Mouse (Mus musculus) left cerebral cortex, adult 2 months (tissue): Measurements from ENCODE around the gene Adgrg5. TPM values are rescaled to one million over a fixed set of nuclear protein-coding genes. Genes with fewer than 3 reads are reported as not detected.

Experiments
- DNase-seq, 2 experiments: peaks; one replicate each; pipeline ENCODE4 v3.0.0; 2021 to 2022; ENCODE audit warnings: low spot score in 2 of 2, mixed read lengths in 1 of 2; ENCODE audit errors: extremely low spot score in 1 of 2
- H3K27ac ChIP-seq: fragments of 200-600 bp; 2 replicates; pipeline ENCODE4 v1.8.1; 2022
- H3K4me3 ChIP-seq: fragments of 200-600 bp; 2 replicates; pipeline ENCODE4 v1.8.1; 2022
- CTCF ChIP-seq: fragments of 200-600 bp; IDR thresholded peaks from 2 replicates; pipeline ENCODE4 v1.8.1; 2022; ENCODE audit warnings: antibody characterized with exemption, mild to moderate bottlenecking, moderate library complexity
- intact Hi-C: fragments of 180-260 bp; cut with DNase I; formaldehyde crosslinking; loops from one replicate; pipeline ENCODE4 v1.15.1; 2025
- total RNA-seq, 2 experiments: library from RNA; stranded (reverse); gene quantifications; 2 replicates each; pipeline ENCODE4 v1.2.3; 2021

Adgrg5 gene
- total RNA-seq, 2 experiments from 2014 or later: not detected

DNA sequence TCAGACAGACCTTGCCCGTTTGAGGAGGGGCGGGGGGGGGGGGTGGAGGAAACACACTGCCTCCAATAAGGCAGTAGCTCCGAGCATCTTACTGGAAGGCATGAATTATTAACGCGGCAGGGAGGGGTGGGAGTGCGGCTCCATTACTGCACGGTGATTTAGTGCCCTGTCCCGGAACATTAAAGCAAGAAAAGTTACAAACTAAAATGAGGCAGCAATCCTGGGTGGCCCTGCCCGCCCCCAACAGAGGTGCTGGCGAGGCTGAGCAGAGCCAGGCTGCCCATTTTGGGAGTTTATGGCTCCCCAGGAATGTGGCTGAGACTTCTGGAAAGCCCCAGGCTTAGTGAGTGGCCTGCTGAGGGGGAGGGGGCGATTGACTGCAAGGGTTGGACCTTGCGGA is 19.8 kb upstream of the Adgrg5 start:
- TF ChIP-seq CTCF: no peak
- Histone ChIP-seq H3K4me3 (no peak overlapping the region), H3K27ac (no peak overlapping the region)
- intact Hi-C loops: loop anchor here (10.0 kb wide), 1 partner anchor 199 kb away; no protein-coding TSS in a partner anchor
- no peak for DNase-seq

DNA sequence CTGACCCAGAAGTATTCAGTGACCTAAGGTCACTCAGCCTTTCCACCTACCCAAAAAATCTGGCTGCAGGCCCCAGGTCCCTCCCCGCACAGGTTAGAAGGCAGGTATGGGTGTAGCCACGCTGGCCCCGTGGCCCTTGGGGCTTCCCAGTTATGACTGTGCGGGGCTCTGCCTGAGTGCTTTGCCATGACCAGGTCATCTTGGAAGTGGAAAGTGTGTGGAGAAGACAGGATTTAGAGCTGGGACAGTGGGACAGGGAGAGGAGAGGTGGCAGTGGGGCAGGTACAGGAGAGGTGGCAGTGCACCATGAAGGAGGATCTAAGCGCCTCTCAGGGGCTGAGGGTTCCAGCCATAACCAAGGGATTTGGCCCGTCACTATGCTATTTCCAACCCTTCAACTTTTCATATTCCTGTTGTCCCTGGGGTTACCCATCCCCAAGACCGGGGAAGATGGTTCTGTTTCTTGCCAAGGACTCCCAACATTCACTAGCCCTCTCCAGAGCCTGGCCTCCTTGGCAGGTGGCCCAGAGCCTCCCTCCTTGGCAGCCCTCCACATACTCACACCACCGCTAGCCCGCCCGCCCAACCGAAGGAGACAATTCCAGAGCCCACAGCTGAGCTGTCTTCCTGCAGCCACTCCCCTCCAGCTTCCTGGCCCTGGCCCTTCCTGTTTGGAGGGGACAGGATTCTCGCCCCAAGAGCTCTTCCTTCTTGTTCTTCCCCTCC is 18.9 kb upstream of the Adgrg5 start:
- no peak overlapping the region for H3K4me3 ChIP-seq
- peak; percentile 37 to 50 for DNase-seq
- no peak for TF ChIP-seq CTCF
- H3K27ac ChIP-seq: no peak overlapping the region
- intact Hi-C loops: loop anchor here (10.0 kb wide), 1 partner anchor 200 kb away; no protein-coding TSS in a partner anchor

DNA sequence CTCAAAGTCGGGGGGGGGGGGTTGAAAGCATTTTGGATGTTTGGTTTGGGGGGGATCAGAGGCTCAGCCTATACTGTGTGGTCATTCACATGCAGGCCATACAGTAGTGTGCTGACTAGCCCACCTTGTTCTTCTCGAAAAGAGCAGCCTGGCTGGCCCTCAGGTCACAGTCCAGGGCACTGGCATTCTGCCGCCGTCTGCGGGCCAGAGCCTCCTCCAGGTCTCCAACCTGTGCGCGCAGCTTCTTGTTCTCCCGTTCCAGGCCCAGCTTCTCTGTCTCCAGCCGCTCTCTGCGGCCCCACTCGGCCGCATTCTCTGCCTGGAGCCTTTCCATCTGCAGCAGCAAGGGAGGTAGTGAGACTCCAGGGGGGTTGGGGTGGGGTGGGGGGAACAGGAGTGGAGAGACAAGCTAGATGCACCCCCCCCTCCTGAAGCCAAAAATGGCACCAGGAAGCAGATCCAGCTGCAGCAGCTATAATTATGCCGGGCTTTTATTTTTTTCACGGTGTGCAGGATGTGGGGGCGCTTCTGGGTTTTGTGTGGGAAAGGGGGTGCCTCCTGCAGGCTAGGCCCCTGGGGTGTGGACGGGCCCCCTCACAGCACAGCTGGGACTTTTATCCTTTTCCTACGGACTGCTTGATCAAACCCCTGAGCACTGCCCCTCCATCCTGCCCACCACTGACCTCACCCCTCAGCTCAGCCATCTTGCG is 15.7 kb upstream of the Adgrg5 start:
- no peak for TF ChIP-seq CTCF
- peak overlapping the region; percentile 8; the same call in 1 of the 2 replicates for H3K27ac ChIP-seq
- intact Hi-C loops: loop anchor here (2.0 to 10.0 kb wide), 2 partner anchors 93 to 203 kb away; no protein-coding TSS in a partner anchor
- DNase-seq: peak in 1 of 2 experiments; percentile 25
- H3K4me3 ChIP-seq: no peak overlapping the region

DNA sequence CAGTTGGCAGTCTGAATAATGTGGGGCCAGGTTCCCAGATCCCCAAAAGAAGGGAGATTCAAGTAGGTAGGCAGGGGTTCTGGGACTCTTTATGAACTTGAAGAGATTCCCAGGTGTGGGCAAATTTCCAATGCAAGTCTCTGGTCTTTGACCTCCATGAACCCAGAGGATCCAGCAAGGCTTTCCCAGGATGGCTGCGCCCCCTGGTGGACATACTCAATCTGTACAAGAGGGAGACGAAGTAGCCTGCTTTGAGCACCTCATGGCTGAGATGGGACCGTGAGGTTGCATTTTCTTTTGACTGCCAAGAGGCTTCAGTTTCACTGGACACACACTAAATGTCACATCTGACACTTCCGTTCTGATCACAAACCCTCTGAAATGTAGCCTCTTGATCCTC is 14.6 kb upstream of the Adgrg5 start:
- DNase-seq: peak; percentile 73 to 75
- intact Hi-C loops: loop anchor here (1.0 to 10.0 kb wide), 3 partner anchors 35 to 204 kb away; no protein-coding TSS in a partner anchor

DNA sequence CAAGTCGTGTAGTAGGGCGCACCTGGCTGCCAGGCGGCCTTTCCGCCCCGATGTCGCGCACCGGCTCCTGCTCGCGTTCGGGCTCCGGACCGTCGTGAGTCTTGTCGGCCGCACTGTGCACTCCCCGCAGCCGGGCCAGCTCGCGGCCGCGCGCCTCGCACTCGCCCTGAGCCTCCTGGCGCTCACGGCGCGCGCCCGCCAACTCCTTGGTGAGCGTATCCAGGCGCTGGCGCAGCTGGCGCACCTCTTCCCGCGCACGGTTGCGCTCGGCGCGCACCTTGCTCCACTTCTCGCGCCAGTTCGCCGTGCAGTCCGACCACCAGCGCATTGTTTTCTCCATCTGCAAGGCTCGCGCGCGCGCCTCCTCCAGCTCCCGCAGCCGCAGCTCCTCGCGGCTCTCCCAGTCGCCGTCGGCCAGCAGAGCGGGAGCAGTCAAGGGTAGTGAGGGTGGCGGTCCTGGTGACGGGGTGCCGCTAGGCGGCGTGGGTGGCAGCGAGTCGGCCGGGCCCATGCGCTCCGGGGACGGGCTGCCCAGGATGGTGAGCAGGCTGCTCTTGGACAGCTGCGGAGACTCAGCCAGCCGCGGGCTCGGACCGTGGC is 10.3 kb upstream of the Adgrg5 start:
- peak; percentile 56 to 60 for DNase-seq
- peak overlapping the region; percentile 49 for H3K4me3 ChIP-seq
- H3K27ac ChIP-seq: no peak overlapping the region
- intact Hi-C loops: no loop called here
- peak; percentile 52 for TF ChIP-seq CTCF

More for the DNA sequence above, 14.6 kb upstream of the Adgrg5 start:
- peak; percentile 93 for TF ChIP-seq CTCF
- Histone ChIP-seq H3K4me3 (no peak overlapping the region), H3K27ac (no peak overlapping the region; the same call in 1 of the 2 replicates)

DNA sequence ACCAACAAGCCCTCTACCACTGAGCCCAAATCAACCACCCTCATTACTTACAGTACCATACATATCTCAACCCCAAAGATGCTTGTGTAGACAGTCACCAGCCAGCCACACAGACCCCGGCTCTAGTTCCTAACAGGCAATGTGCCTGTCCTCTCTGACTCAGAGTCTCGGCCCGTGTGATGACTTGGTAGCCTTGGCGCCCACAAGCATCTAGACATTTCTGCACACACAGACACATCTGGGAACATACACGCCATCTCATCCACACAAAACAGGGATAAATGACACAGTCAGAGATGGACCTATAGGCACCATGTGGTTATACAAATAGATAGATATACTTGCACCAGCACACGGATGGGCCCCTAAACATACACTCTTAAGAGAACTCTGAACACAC is 9.2 kb upstream of the Adgrg5 start:
- no peak overlapping the region for H3K27ac ChIP-seq
- DNase-seq: no peak
- no peak for TF ChIP-seq CTCF
- no peak overlapping the region for H3K4me3 ChIP-seq
- intact Hi-C loops: no loop called here

DNA sequence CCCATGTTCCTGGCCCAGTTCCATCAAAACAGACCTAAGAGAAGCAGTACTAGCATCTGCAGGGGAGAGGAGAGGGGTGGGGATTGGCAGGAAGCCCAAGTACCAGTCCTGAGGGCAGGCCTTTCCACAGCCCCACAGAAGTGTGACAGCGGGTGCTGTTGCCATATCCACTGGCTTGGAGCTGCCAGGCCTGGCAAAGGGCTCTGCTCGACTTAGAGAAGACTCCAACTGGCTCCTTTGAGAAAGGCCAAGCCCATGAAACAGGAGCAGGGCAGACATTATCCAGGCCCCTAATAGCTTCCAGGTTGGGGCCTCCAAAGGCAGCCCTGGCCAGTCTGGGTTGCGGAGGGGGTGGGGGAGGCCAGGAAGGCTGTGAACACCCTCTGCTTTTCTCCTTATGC is 8.8 kb upstream of the Adgrg5 start:
- no peak for DNase-seq
- TF ChIP-seq CTCF: no peak
- intact Hi-C loops: no loop called here
- H3K4me3 ChIP-seq: no peak overlapping the region
- H3K27ac ChIP-seq: no peak overlapping the region

DNA sequence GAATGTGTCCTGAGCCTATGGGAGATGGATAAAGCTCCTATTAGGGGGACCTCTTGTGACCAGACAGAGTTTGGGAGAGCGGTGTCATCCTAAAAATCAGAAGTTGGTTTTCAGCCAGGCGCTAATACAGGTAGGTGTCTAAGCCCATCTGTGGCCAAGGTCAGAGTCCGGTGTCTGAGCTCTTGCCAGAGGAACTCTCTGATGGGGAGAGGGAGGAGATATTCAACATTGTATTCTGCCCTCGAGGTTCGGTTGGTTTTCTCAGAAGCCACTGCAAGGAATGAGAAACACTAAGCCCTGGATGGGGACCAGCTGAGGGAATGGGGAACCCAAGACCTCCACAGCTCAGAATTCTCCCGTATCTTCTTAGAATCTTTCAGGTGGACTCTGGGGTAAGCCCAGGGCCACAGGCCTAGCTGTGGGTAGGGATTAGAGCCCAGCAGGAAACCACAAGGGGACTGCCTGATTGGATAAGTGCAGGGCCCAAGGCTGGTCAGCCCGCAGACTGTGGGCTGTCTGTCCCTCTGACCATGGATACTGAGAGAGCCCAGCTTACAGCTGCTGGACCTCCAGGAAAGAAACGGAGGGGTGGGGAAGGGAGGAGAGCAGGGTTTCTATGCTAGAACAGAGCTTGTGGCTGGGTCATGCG is 7.1 kb upstream of the Adgrg5 start:
- intact Hi-C loops: no loop called here
- H3K4me3 ChIP-seq: no peak overlapping the region
- no peak for TF ChIP-seq CTCF
- H3K27ac ChIP-seq: no peak overlapping the region
- DNase-seq: no peak

DNA sequence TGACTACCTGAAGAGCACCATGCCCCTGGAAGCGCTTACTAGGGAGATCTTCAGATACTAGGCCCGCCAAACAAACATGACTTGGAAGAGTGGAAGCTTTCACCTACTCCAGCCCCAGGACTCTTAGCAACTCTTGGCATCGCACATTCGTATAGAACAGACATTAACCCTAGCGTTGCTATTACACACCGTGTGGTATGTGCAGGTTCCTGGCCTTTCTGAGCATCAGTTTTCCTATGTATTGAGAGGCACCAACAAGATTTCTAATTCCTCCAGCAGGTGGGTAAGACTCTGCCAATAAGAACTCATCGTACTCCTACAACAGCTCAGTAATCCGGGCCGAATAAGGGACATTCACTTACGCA is 6.6 kb upstream of the Adgrg5 start:
- H3K4me3 ChIP-seq: peak overlapping the region; percentile 45
- H3K27ac ChIP-seq: peak overlapping the region; percentile 32; the same call in 1 of the 2 replicates
- intact Hi-C loops: no loop called here
- no peak for DNase-seq
- no peak for TF ChIP-seq CTCF

DNA sequence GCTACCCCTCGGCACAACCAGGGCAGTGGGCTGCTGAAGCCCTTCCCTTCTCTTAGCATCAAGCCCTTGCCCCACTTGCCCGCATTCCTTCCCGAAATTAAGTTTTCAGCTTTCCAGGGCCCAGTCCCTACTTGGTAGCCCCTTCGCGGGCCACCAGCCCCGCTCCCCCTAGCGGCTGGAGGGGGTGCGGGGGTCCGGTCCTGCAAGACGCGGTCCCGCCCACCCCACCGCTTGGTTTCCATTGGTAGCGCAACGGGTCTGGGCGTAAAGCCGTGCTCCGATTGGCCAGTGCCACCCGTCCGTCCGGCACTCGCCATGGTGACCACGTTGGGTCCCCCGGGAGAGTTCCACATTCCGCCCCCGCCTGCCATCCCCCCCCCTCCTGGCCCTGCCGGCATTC is 6.1 kb upstream of the Adgrg5 start:
- peak; percentile 58 to 81 for DNase-seq
- TF ChIP-seq CTCF: peak; percentile 76
- Histone ChIP-seq H3K27ac (peak overlapping the region; percentile 32; the same call in 1 of the 2 replicates), H3K4me3 (peak overlapping the region; percentile 45)
- intact Hi-C loops: no loop called here

DNA sequence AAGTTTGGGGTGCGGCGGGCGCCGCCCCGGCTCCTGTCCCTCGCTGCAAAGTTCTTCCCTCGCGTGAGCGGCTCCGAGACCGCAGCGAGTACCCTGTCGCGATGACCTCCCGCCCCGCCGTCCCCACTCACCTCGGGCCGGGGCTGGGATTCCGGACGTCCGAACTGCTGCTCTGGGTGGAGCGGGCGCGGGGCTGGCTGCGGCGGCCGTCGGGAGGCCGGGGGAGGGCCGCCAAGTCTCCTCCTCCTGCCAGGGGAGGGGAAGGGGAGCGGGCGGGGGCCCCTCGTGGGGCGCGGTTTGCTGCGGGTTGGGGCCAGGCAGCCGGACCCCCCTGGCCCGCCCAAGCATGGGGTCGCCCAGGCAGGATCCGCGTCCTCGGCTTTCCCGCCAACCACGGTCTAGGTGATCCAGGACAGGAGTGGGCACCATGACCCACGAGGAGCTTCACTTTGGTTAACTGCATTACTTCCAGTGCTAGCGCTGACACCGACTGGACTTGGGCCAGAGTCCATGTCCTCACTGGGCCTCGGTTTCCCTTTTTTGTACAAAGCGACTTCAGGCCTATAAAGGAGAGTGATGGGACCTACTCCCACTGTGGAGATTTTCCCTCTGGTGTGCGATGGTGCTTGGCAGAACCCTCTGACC is 5.5 kb upstream of the Adgrg5 start, which contains the start of gene Ccdc102a:
Gene Ccdc102a, minus strand, starts transcription at position 248 of the 645 bp plus-strand sequence.
- peak within 1 kb of the TSS; percentile 32 for H3K27ac ChIP-seq
- DNase-seq: peak in 1 of 2 experiments; percentile 19
- peak within 1 kb of the TSS; percentile 45 for H3K4me3 ChIP-seq
- no peak for TF ChIP-seq CTCF
- intact Hi-C loops: no loop called here
